Mouse (Mus musculus): Measurements from ENCODE around the gene Pdxp.

- TF ChIP-seq MAX (IDR thresholded peaks at IDR 0.05), result no peak
- no peak for TF ChIP-seq CTCF (IDR thresholded peaks at IDR 0.05; ENCODE audit: control insufficient read depth, insufficient read depth, insufficient read length)
Measured at GRCm38 (mm10) chr15:78925129-78925528, 11.4 kb downstream of the Pdxp start.
